Mouse (Mus musculus) C2C12 (cell line): ENCODE measurements around the gene Mrgpre. TPM values are rescaled to one million over a fixed set of nuclear protein-coding genes. Genes with fewer than 3 reads are reported as not detected.

Experiments used
- H3K27me3 ChIP-seq: one replicate; pipeline ENCODE4 v1.6.1; 2011; ENCODE audit not compliant: control insufficient read depth, insufficient read depth, insufficient read length
- H3K36me3 ChIP-seq: one replicate; pipeline ENCODE4 v1.6.1; 2011; ENCODE audit not compliant: control insufficient read depth, insufficient read depth
- H3K4me3 ChIP-seq: one replicate; pipeline ENCODE4 v1.5.1; 2011; ENCODE audit warnings: mild to moderate bottlenecking, control low read depth; ENCODE audit not compliant: poor library complexity, insufficient read depth, severe bottlenecking
- H3K79me2 ChIP-seq: one replicate; pipeline ENCODE4 v1.6.1; 2011; ENCODE audit not compliant: control insufficient read depth, insufficient read depth
- H3K79me3 ChIP-seq: one replicate; pipeline ENCODE4 v1.6.1; 2011; ENCODE audit warnings: low read depth, control low read depth
- H3ac ChIP-seq: one replicate; pipeline ENCODE3; 2011; ENCODE audit warnings: low read depth; ENCODE audit not compliant: control insufficient read depth, insufficient read length
- CEBPB ChIP-seq: IDR thresholded peaks from one replicate; pipeline ENCODE4 v1.6.1; 2011; ENCODE audit warnings: low read depth, mild to moderate bottlenecking, control low read depth, moderate library complexity
- CTCF ChIP-seq: IDR thresholded peaks from one replicate; pipeline ENCODE4 v1.5.1; 2011; ENCODE audit not compliant: control insufficient read depth, insufficient read depth, insufficient read length
- FOSL1 ChIP-seq: IDR thresholded peaks from one replicate; pipeline ENCODE4 v1.8.0; 2011; ENCODE audit warnings: mild to moderate bottlenecking, low read length; ENCODE audit not compliant: poor library complexity, insufficient read depth, severe bottlenecking
- MAX ChIP-seq: IDR thresholded peaks from one replicate; pipeline ENCODE4 v1.6.1; 2011; ENCODE audit warnings: mild to moderate bottlenecking, control low read depth
- MYOD1 ChIP-seq: IDR thresholded peaks from one replicate; pipeline ENCODE4 v1.6.1; 2011; ENCODE audit warnings: low read depth; ENCODE audit not compliant: control insufficient read depth, insufficient read length
- MYOG ChIP-seq: IDR thresholded peaks from one replicate; pipeline ENCODE4 v1.6.1; 2011; ENCODE audit not compliant: control insufficient read depth, insufficient read length; ENCODE audit errors: extremely low read depth
- USF1 ChIP-seq: IDR thresholded peaks from one replicate; pipeline ENCODE4 v1.6.1; 2011; ENCODE audit warnings: low read depth, mild to moderate bottlenecking, control low read depth, moderate library complexity
- polyA plus RNA-seq: library from polyadenylated mRNA; unstranded; fragments of >200 nt; fragmentation: generic; extraction: Trizol; gene quantifications from one replicate; pipeline ENCODE4 v1.2.1, GENCODE M21; 2012; ENCODE audit warnings: missing spikeins

Gene Mrgpre
- polyA plus RNA-seq, 1 experiment: 2.9 TPM

DNA sequence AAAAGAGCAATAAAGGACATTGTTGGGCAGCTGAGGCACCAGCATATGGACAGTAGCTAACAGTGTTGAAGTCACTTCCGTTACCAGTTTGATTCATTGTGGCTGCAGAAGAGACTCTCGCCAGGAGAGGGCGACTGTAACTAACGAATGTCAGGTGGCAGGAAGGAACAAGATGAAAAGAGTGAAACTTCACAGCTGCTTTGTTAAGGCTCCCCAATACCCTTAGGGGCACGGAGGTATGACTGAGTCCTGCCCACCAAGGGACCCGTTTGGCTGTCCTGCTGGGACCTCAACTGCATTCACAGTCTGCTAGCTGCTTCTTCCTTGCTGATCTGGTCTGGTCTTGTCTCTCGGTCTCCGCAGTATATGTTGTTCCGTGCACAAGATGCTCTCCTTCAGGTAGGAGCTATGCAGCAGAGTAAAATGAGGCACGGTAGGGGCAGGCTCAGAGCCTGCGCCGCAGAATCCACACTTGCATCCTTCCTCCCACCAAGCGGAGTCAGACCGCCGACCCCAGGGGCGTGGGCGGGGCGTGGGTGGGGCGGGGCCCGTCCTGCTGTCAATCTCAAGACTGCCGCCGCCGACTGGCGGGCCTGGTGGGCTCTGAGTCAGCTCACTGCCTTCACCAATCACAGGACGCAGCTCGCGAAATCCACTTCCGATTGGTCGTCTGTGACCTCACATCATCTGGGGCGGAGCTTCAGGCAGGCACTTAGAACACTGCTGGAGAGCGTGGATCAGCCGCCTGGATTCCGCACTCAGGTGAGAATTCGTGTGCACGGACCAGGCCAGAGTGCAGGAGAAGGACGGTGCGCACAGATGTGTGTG, 45.4 kb upstream of the Mrgpre start:
- Histone ChIP-seq H3ac (peak overlapping the region; percentile 68), H3K27me3 (no peaks in the 10 kb centered on the region), H3K79me3 (peaks cover 5% of the 10 kb centered on the region), H3K4me3 (peak overlapping the region; percentile 41), H3K79me2 (peaks cover 27% of the 10 kb centered on the region), H3K36me3 (no peaks in the 10 kb centered on the region)
- TF ChIP-seq CTCF (peak; percentile 63), FOSL1 (no peak), CEBPB (no peak), MYOG (no peak), MAX (peak; percentile 56), MYOD1 (peak; percentile 40), USF1 (peak; percentile 8)

DNA sequence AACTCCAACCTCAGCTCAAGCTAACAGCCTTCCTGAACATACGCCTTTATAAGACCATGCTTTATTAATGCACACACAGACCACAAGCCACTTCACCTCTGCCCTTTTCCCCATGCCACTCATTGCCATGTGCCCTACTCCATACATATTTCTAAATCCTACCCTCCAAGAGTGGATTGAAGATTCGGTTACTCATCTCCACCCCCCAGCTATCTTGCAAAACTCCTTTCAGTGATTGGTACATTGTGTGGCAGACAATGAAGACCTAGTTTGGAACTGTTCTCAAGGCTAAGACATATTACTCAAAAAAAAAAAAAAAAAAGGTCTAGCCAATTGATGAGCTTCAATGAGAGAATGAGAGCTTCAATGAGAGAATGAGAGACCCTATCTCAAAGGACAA, 42.7 kb upstream of the Mrgpre start:
- Histone ChIP-seq H3ac (no peak overlapping the region), H3K79me2 (peaks cover 23% of the 10 kb centered on the region)

DNA sequence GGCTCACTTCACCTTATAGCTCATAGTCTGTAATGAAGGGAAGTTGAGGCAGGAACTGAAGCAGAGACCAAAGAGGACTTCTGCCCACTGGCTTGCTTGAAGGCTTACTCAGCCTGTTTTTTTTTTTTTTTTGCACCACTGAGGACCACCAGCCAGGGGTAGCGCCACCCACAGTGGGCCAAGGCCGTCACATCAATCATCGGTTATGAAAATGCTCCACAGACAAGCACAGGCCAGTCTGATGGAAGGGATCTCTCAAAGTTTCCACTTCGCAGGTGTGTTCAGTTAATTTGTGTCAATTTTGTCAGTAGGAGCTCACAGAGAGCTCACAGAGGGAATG, 38.9 kb upstream of the Mrgpre start:
- no peak for TF ChIP-seq FOSL1
- no peak for TF ChIP-seq MYOG
- no peak for TF ChIP-seq MYOD1
- TF ChIP-seq USF1: no peak
- TF ChIP-seq CTCF: no peak
- no peak for TF ChIP-seq MAX
- no peak for TF ChIP-seq CEBPB
- Histone ChIP-seq H3K36me3 (peaks cover 7% of the 10 kb centered on the region), H3K79me2 (peaks cover 20% of the 10 kb centered on the region), H3K79me3 (peaks cover 3% of the 10 kb centered on the region), H3K4me3 (peak overlapping the region; percentile 11), H3K27me3 (no peaks in the 10 kb centered on the region), H3ac (peak overlapping the region; percentile 38)

More for the DNA sequence above, 42.7 kb upstream of the Mrgpre start:
- Histone ChIP-seq H3K79me3 (peaks cover 4% of the 10 kb centered on the region), H3K27me3 (no peaks in the 10 kb centered on the region), H3K36me3 (no peaks in the 10 kb centered on the region), H3K4me3 (no peak overlapping the region)
- no peak for TF ChIP-seq FOSL1
- TF ChIP-seq CEBPB: no peak
- TF ChIP-seq MYOG: no peak
- no peak for TF ChIP-seq USF1
- TF ChIP-seq MAX: no peak
- TF ChIP-seq MYOD1: no peak
- no peak for TF ChIP-seq CTCF

DNA sequence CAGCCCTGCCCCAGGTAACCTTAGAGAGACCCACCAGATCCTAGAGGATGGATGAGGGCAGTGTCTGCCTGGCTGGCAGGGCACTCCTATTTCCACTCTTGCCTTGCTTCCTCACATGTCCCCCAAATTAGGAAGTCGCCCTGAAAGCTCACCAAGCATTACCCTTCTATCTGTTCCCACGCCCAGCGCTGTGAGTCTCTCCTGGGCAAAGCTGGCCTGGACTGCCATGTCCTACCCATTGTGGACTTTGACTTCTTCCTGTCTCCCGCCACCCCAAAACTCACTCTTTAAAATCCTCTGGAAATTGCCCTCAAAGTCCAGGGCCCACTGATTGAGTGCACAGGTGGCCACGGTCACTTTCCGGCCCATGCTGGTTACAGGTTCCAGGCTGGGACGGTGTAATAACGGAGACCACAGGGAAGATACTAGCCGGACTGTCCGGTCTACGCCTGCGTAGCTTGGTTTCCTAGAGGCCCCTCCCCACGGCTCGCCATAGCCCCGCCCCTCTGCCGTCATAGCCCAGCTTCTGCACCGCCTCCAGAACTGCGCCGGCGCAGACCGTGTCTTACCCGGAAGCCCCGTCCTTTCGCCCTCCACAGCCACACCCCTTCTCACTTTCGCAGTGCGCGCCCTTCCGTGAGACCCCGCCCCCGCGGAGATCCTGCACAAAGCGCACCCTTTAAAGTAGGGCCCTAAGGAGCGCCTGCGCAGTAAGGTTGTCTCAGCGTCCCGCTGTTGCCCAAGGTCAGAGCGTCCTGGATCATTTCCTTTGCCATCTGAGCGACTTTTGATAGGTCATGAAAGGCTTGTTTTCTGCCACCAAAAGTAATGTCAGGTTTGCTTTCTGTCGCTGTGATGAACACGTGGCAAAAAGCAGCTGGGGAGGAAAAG, 38.3 kb upstream of the Mrgpre start, which contains the start of the genes Nadsyn1 and Dhcr7:
Gene Nadsyn1, minus strand, starts transcription at position 475 of the 891 bp plus-strand sequence.
Gene Dhcr7, plus strand, starts transcription at position 771 of the 891 bp plus-strand sequence.
- peaks cover 20% of the 10 kb centered on the region for H3K79me2 ChIP-seq
- no peaks in the 10 kb centered on the region for H3K27me3 ChIP-seq
- peak within 1 kb of the TSS; percentile 43 for H3K4me3 ChIP-seq
- H3K79me3 ChIP-seq: peaks cover 3% of the 10 kb centered on the region
- no peak for TF ChIP-seq MYOG
- no peak for TF ChIP-seq FOSL1
- TF ChIP-seq MAX: peak; percentile 9
- no peak for TF ChIP-seq MYOD1
- no peak for TF ChIP-seq USF1
- TF ChIP-seq CTCF: no peak
- TF ChIP-seq CEBPB: no peak
- H3ac ChIP-seq: peak within 1 kb of the TSS; percentile 50
- H3K36me3 ChIP-seq: peaks cover 9% of the 10 kb centered on the region

DNA sequence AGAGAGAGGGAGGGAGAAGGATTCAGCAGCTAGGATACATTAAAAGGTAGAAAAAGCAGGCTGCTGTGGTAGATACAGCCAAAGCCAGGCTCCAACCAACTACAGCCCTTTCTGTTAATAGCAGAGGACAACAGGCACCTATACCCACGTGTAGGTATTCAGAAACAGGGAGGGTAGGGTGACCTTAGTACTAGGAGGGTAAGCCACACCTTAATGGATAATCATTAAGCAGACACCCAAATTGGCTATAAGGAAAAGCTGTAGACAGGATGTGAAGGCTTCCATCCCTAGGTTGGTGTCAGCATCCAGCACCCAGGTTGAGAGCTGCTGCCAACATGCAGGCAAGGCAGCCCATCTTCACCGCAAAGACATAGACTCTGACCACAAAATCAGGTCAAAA, 36.9 kb upstream of the Mrgpre start:
- Histone ChIP-seq H3K27me3 (no peaks in the 10 kb centered on the region), H3K79me3 (peaks cover 3% of the 10 kb centered on the region), H3K4me3 (no peak overlapping the region), H3ac (no peak overlapping the region), H3K36me3 (peaks cover 11% of the 10 kb centered on the region), H3K79me2 (peaks cover 20% of the 10 kb centered on the region)
- no peak for TF ChIP-seq MYOG

DNA sequence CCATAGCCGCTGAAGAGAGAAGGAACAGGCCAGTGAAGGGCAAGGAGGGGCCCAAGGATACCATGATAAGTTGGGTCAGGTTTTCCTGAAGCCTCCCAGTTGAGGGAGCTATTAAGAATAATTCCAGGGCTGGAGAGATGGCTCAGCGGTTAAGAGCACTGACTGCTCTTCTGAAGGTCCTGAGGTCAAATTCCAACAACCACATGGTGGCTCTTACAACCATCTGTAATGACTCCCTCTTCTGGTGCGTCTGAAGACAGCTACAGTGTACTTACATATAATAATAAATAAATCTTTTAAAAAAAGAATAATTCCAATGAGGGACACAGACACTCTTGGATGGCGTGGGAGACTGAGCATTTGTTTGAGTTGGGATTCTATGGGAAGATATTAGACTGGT, 34.9 kb upstream of the Mrgpre start:
- Histone ChIP-seq H3K27me3 (no peaks in the 10 kb centered on the region), H3K79me2 (peaks cover 20% of the 10 kb centered on the region), H3K36me3 (peaks cover 29% of the 10 kb centered on the region), H3K4me3 (no peak overlapping the region), H3ac (no peak overlapping the region), H3K79me3 (peaks cover 3% of the 10 kb centered on the region)
- TF ChIP-seq FOSL1 (no peak), MYOD1 (no peak)
